Mouse (Mus musculus): Measurements from ENCODE around the gene Hypk. TPM values are rescaled to one million over a fixed set of nuclear protein-coding genes. Genes with fewer than 3 reads are reported as not detected.

Gene Hypk
- polyA plus RNA-seq, 1 experiment from 2014 or later, result 110 TPM

Small RNAs within 50 kb of the gene (microRNA-seq; reads per million reads assigned to microRNA genes)
- not detected for gene Gm22953

Other genes with a start within 250 kb of the Hypk start
- gene Trp53bp1, start 181.9 kb upstream of the Hypk start, polyA plus RNA-seq (2015; fragmentation: Nextera tagmentation; extraction: Ambion mirVana), result 148 and 171 TPM in 2 replicates
- 31.2 and 46.4 TPM in 2 replicates for gene Map1a, start 163.7 kb upstream of the Hypk start, polyA plus RNA-seq (2015; fragmentation: Nextera tagmentation; extraction: Ambion mirVana)
- 19.8 and 21.3 TPM in 2 replicates for gene Ppip5k1, start 97.9 kb upstream of the Hypk start, polyA plus RNA-seq (2015; fragmentation: Nextera tagmentation; extraction: Ambion mirVana)
- 99.5 and 107 TPM in 2 replicates for gene Ckmt1, start 95.6 kb upstream of the Hypk start, polyA plus RNA-seq (2015; fragmentation: Nextera tagmentation; extraction: Ambion mirVana)
- gene Strc, start 66.1 kb upstream of the Hypk start, polyA plus RNA-seq (2015; fragmentation: Nextera tagmentation; extraction: Ambion mirVana), result 0.04 and 0.17 TPM in 2 replicates
- gene Pdia3, start 39.5 kb upstream of the Hypk start, polyA plus RNA-seq (2015; fragmentation: Nextera tagmentation; extraction: Ambion mirVana), result 377 and 390 TPM in 2 replicates
- 5.3 and 6.2 TPM in 2 replicates for gene Catsper2, start 39.5 kb upstream of the Hypk start, polyA plus RNA-seq (2015; fragmentation: Nextera tagmentation; extraction: Ambion mirVana)
- gene Ell3, start 9.0 kb upstream of the Hypk start, polyA plus RNA-seq (2015; fragmentation: Nextera tagmentation; extraction: Ambion mirVana), result 2.2 and 2.4 TPM in 2 replicates
- gene Serf2, start 4.1 kb upstream of the Hypk start, polyA plus RNA-seq (2015; fragmentation: Nextera tagmentation; extraction: Ambion mirVana), result 281 and 313 TPM in 2 replicates
- 0.73 and 1.3 TPM in 2 replicates for gene Serinc4, start 3.5 kb downstream of the Hypk start, polyA plus RNA-seq (2015; fragmentation: Nextera tagmentation; extraction: Ambion mirVana)
- gene Mfap1b, start 20.8 kb downstream of the Hypk start, polyA plus RNA-seq (2015; fragmentation: Nextera tagmentation; extraction: Ambion mirVana), result 68.0 and 70.6 TPM in 2 replicates
- gene Mfap1a, start 53.4 kb downstream of the Hypk start, polyA plus RNA-seq (2015; fragmentation: Nextera tagmentation; extraction: Ambion mirVana), result 29.2 and 30.1 TPM in 2 replicates
- 3.9 and 4.9 TPM in 2 replicates for gene Wdr76, start 53.4 kb downstream of the Hypk start, polyA plus RNA-seq (2015; fragmentation: Nextera tagmentation; extraction: Ambion mirVana)